Mouse (Mus musculus): ENCODE results near the gene Tmem205. TPM values are rescaled to one million over a fixed set of nuclear protein-coding genes. Genes with fewer than 3 reads are reported as not detected.

Gene Tmem205
- polyA plus RNA-seq, 1 experiment from 2014 or later = 61.0 TPM

Other genes starting within 250 kb of the Tmem205 start
- 15.6 and 17.5 TPM in 2 replicates for gene Ldlr, start 204.1 kb downstream of the Tmem205 start, polyA plus RNA-seq (2015; fragmentation: Nextera tagmentation; extraction: Ambion mirVana)
- gene Spc24, start 167.3 kb downstream of the Tmem205 start, polyA plus RNA-seq (2015; fragmentation: Nextera tagmentation; extraction: Ambion mirVana) = 21.2 and 26.0 TPM in 2 replicates
- 3.9 and 4.7 TPM in 2 replicates for gene Kank2, start 128.8 kb downstream of the Tmem205 start, polyA plus RNA-seq (2015; fragmentation: Nextera tagmentation; extraction: Ambion mirVana)
- 0.25 and 0.66 TPM in 2 replicates for gene Angptl8, start 92.0 kb downstream of the Tmem205 start, polyA plus RNA-seq (2015; fragmentation: Nextera tagmentation; extraction: Ambion mirVana)
- gene Dock6, start 74.9 kb downstream of the Tmem205 start, polyA plus RNA-seq (2015; fragmentation: Nextera tagmentation; extraction: Ambion mirVana) = 16.0 and 17.3 TPM in 2 replicates
- 23.6 and 24.3 TPM in 2 replicates for gene Rab3d, start 9.4 kb downstream of the Tmem205 start, polyA plus RNA-seq (2015; fragmentation: Nextera tagmentation; extraction: Ambion mirVana)
- 9.7 and 9.8 TPM in 2 replicates for gene Ccdc159, start 85 bp downstream of the Tmem205 start, polyA plus RNA-seq (2015; fragmentation: Nextera tagmentation; extraction: Ambion mirVana)
- 106 and 115 TPM in 2 replicates for gene Plppr2, start 9.5 kb upstream of the Tmem205 start, polyA plus RNA-seq (2015; fragmentation: Nextera tagmentation; extraction: Ambion mirVana)
- gene Swsap1, start 28.2 kb upstream of the Tmem205 start, polyA plus RNA-seq (2015; fragmentation: Nextera tagmentation; extraction: Ambion mirVana) = 8.1 and 8.7 TPM in 2 replicates
- 1.2 and 1.4 TPM in 2 replicates for gene Epor, start 36.0 kb upstream of the Tmem205 start, polyA plus RNA-seq (2015; fragmentation: Nextera tagmentation; extraction: Ambion mirVana)
- 2.0 and 2.1 TPM in 2 replicates for gene Rgl3, start 61.9 kb upstream of the Tmem205 start, polyA plus RNA-seq (2015; fragmentation: Nextera tagmentation; extraction: Ambion mirVana)
- gene Ccdc151, start 75.1 kb upstream of the Tmem205 start, polyA plus RNA-seq (2015; fragmentation: Nextera tagmentation; extraction: Ambion mirVana) = 5.9 and 6.4 TPM in 2 replicates
- 93.7 and 97.3 TPM in 2 replicates for gene Prkcsh, start 75.2 kb upstream of the Tmem205 start, polyA plus RNA-seq (2015; fragmentation: Nextera tagmentation; extraction: Ambion mirVana)
- 77.8 and 80.4 TPM in 2 replicates for gene Elavl3, start 124.5 kb upstream of the Tmem205 start, polyA plus RNA-seq (2015; fragmentation: Nextera tagmentation; extraction: Ambion mirVana)
- gene Gm49318, start 143.7 kb upstream of the Tmem205 start, polyA plus RNA-seq (2015; fragmentation: Nextera tagmentation; extraction: Ambion mirVana) = not detected in 2 replicates
- gene Zfp653, start 143.8 kb upstream of the Tmem205 start, polyA plus RNA-seq (2015; fragmentation: Nextera tagmentation; extraction: Ambion mirVana) = 16.6 and 16.7 TPM in 2 replicates
- gene Ecsit, start 157.9 kb upstream of the Tmem205 start, polyA plus RNA-seq (2015; fragmentation: Nextera tagmentation; extraction: Ambion mirVana) = 60.9 and 62.3 TPM in 2 replicates
- gene Cnn1, start 171.7 kb upstream of the Tmem205 start, polyA plus RNA-seq (2015; fragmentation: Nextera tagmentation; extraction: Ambion mirVana) = 0.93 and 1.4 TPM in 2 replicates
- 192 TPM in 2 replicates for gene Elof1, start 189.6 kb upstream of the Tmem205 start, polyA plus RNA-seq (2015; fragmentation: Nextera tagmentation; extraction: Ambion mirVana)
- gene Acp5, start 208.2 kb upstream of the Tmem205 start, polyA plus RNA-seq (2015; fragmentation: Nextera tagmentation; extraction: Ambion mirVana) = 0.49 and 1.5 TPM in 2 replicates
- gene Pigyl, start 229.3 kb upstream of the Tmem205 start, polyA plus RNA-seq (2015; fragmentation: Nextera tagmentation; extraction: Ambion mirVana) = 89.8 and 97.6 TPM in 2 replicates

All from hindbrain, embryonic 16.5 days (tissue).